ENCODE assay signal across 27 mouse cellular contexts in genomic region chr13:42990493-42991111, GRCm38 (mm10).
A peak's percentile ranks its signal among the peaks of the same experiment; 100 is the strongest.
DNase-seq lines count a peak whose midpoint lies in the region; ATAC-seq and TF ChIP-seq lines count a peak whose summit lies in the region.
"Had no signal": no experiment of that assay in that cellular context is flagged by ENCODE, and none has a peak within 500 bp of the region (broad histone marks: within the 10 kb centered on the region; RNA-seq: fewer than 3 reads in every experiment).

No protein-coding gene starts in this region.

- DNase-seq in kidney, adult 9 months, result no peak
- DNase-seq in midbrain, embryonic 11.5 days (ENCODE audit: low spot score, missing footprints), result peak; percentile 53
- DNase-seq in heart, embryonic 10.5 days (ENCODE audit: low spot score), result no peak
- no peak for DNase-seq in liver, postnatal 0 days
- DNase-seq: adrenal gland, postnatal 14 days; B cell, adult 2 months; cerebellum, adult 11 months; cerebellum, adult 2 months; cerebellum, adult 9-11 months; cerebellum, postnatal 25 days; forebrain, postnatal 0 days; gastrocnemius, adult 2 months; gastrocnemius, postnatal 14 days; heart, postnatal 10 days; heart, postnatal 36 days had no signal

- 51% methylated on average over 2 of the region's 2 CpGs for WGBS in kidney, embryonic 16.5 days
- WGBS in midbrain, embryonic 11.5 days, result 81% methylated on average over 2 of the region's 2 CpGs
- 83% methylated on average over 2 of the region's 2 CpGs for WGBS in midbrain, embryonic 15.5 days
- 34% methylated on average over 2 of the region's 2 CpGs for WGBS in intestine, postnatal 0 days
- 77% methylated on average over 2 of the region's 2 CpGs for WGBS in heart, embryonic 10.5 days
- WGBS in liver, postnatal 0 days (ENCODE audit: insufficient replicate concordance), result 63% methylated on average over 2 of the region's 2 CpGs

- no peak for ATAC-seq in kidney, embryonic 16.5 days (ENCODE audit: low FRiP score, low TSS enrichment)
- no peak for ATAC-seq in midbrain, embryonic 11.5 days (ENCODE audit: low FRiP score)
- ATAC-seq in midbrain, embryonic 15.5 days (replicated peaks), result no peak
- ATAC-seq in intestine, postnatal 0 days, result peak; percentile 78
- no peak for ATAC-seq in liver, postnatal 0 days
- ATAC-seq: forebrain, embryonic 14.5 days; forebrain, postnatal 0 days had no signal

- H3K27ac ChIP-seq in kidney, embryonic 16.5 days (ENCODE audit: low read length), result peak overlapping the region; percentile 50; the same call in 1 of the 2 replicates
- H3K27ac ChIP-seq in midbrain, embryonic 11.5 days (ENCODE audit: low read depth, low read length), result no peak overlapping the region
- H3K27ac ChIP-seq in midbrain, embryonic 15.5 days, result no peak overlapping the region
- H3K27ac ChIP-seq in intestine, postnatal 0 days (ENCODE audit: low read depth, low read length), result peak overlapping the region; percentile 62
- no peak overlapping the region for H3K27ac ChIP-seq in heart, embryonic 10.5 days
- no peak overlapping the region for H3K27ac ChIP-seq in liver, postnatal 0 days (ENCODE audit: low read depth)
- H3K27ac ChIP-seq: embryonic facial prominence, embryonic 12.5 days; embryonic facial prominence, embryonic 15.5 days; gastrocnemius, adult 2 months; heart, embryonic 15.5 days; hindbrain, embryonic 10.5 days; hindbrain, embryonic 14.5 days had no signal

- H3K27me3 ChIP-seq in kidney, embryonic 16.5 days (ENCODE audit: insufficient read depth, low read length), result no peaks in the 10 kb centered on the region
- H3K27me3 ChIP-seq in midbrain, embryonic 11.5 days (ENCODE audit: control insufficient read depth, insufficient read depth, low read length), result no peaks in the 10 kb centered on the region
- H3K27me3 ChIP-seq in midbrain, embryonic 15.5 days (replicated peaks), result no peaks in the 10 kb centered on the region
- no peaks in the 10 kb centered on the region for H3K27me3 ChIP-seq in intestine, postnatal 0 days (replicated peaks; ENCODE audit: control insufficient read depth, insufficient read depth, low read length)
- no peaks in the 10 kb centered on the region for H3K27me3 ChIP-seq in heart, embryonic 10.5 days (ENCODE audit: insufficient read depth, poor library complexity, severe bottlenecking)
- no peaks in the 10 kb centered on the region for H3K27me3 ChIP-seq in liver, postnatal 0 days (ENCODE audit: insufficient read depth, low read length)
- H3K27me3 ChIP-seq: CH12.LX; embryonic facial prominence, embryonic 12.5 days; embryonic facial prominence, embryonic 15.5 days; heart, embryonic 12.5 days; heart, embryonic 15.5 days had no signal

- 0 out of 2 replicates have a peak, but pooled peaks cover 3% of the 10 kb centered on the region for H3K4me1 ChIP-seq in kidney, embryonic 16.5 days (ENCODE audit: insufficient read depth, low read length)
- no peaks in the 10 kb centered on the region for H3K4me1 ChIP-seq in midbrain, embryonic 11.5 days (ENCODE audit: control insufficient read depth, insufficient read depth, low read length)
- H3K4me1 ChIP-seq in midbrain, embryonic 15.5 days, result no peaks in the 10 kb centered on the region
- H3K4me1 ChIP-seq in intestine, postnatal 0 days (replicated peaks; ENCODE audit: control insufficient read depth, insufficient read depth, low read length), result no peaks in the 10 kb centered on the region
- H3K4me1 ChIP-seq in heart, embryonic 10.5 days, result no peaks in the 10 kb centered on the region
- H3K4me1 ChIP-seq in liver, postnatal 0 days (ENCODE audit: insufficient read depth), result no peaks in the 10 kb centered on the region
- H3K4me1 ChIP-seq: embryonic facial prominence, embryonic 12.5 days; embryonic facial prominence, embryonic 15.5 days; hindbrain, embryonic 10.5 days had no signal

- peaks cover 5% of the 10 kb centered on the region; the same call in 1 of the 2 replicates for H3K9me3 ChIP-seq in kidney, embryonic 16.5 days (ENCODE audit: low read length)
- no peaks in the 10 kb centered on the region for H3K9me3 ChIP-seq in midbrain, embryonic 11.5 days (ENCODE audit: control insufficient read depth, low read length)
- no peaks in the 10 kb centered on the region for H3K9me3 ChIP-seq in midbrain, embryonic 15.5 days
- H3K9me3 ChIP-seq in intestine, postnatal 0 days (ENCODE audit: control insufficient read depth), result no peaks in the 10 kb centered on the region
- H3K9me3 ChIP-seq in heart, embryonic 10.5 days, result no peaks in the 10 kb centered on the region
- H3K9me3 ChIP-seq in liver, postnatal 0 days (ENCODE audit: low read length), result peaks cover 2% of the 10 kb centered on the region; the same call in 1 of the 2 replicates
- H3K9me3 ChIP-seq: embryonic facial prominence, embryonic 12.5 days; G1E; heart, embryonic 15.5 days had no signal

- H3K36me3 ChIP-seq in kidney, embryonic 16.5 days (ENCODE audit: insufficient read depth, low read length), result no peaks in the 10 kb centered on the region
- no peaks in the 10 kb centered on the region; the same call in 1 of the 2 replicates for H3K36me3 ChIP-seq in midbrain, embryonic 11.5 days (ENCODE audit: control insufficient read depth, insufficient read depth, low read length)
- H3K36me3 ChIP-seq in midbrain, embryonic 15.5 days (replicated peaks), result no peaks in the 10 kb centered on the region
- H3K36me3 ChIP-seq in intestine, postnatal 0 days (ENCODE audit: control insufficient read depth, insufficient read depth), result no peaks in the 10 kb centered on the region
- no peaks in the 10 kb centered on the region for H3K36me3 ChIP-seq in heart, embryonic 10.5 days
- H3K36me3 ChIP-seq in liver, postnatal 0 days (replicated peaks; ENCODE audit: insufficient read depth, low read length), result no peaks in the 10 kb centered on the region
- H3K36me3 ChIP-seq: embryonic facial prominence, embryonic 12.5 days; embryonic facial prominence, embryonic 15.5 days; G1E; heart, embryonic 12.5 days; heart, embryonic 15.5 days; hindbrain, embryonic 10.5 days had no signal

- no peak for TF ChIP-seq CTCF in intestine, postnatal 0 days (IDR thresholded peaks at IDR 0.05; ENCODE audit: low read depth)
- TF ChIP-seq CTCF in liver, postnatal 0 days (IDR thresholded peaks at IDR 0.05; ENCODE audit: low read depth), result no peak

- H3K4me2 ChIP-seq in kidney, embryonic 16.5 days (replicated peaks; ENCODE audit: low read depth, low read length), result no peak overlapping the region
- H3K4me2 ChIP-seq in midbrain, embryonic 11.5 days, result no peak overlapping the region
- no peak overlapping the region for H3K4me2 ChIP-seq in midbrain, embryonic 15.5 days
- H3K4me2 ChIP-seq in intestine, postnatal 0 days (replicated peaks; ENCODE audit: low read depth), result no peak overlapping the region
- H3K4me2 ChIP-seq in liver, postnatal 0 days (ENCODE audit: low read depth, low read length), result no peak overlapping the region
- H3K4me2 ChIP-seq: embryonic facial prominence, embryonic 12.5 days; embryonic facial prominence, embryonic 15.5 days; heart, embryonic 12.5 days; heart, embryonic 15.5 days; hindbrain, embryonic 14.5 days had no signal

- no peak for TF ChIP-seq EP300 in liver, postnatal 0 days (IDR thresholded peaks at IDR 0.05; ENCODE audit: low read depth)

- no peak overlapping the region for H3K9ac ChIP-seq in kidney, embryonic 16.5 days (replicated peaks; ENCODE audit: low read length)
- no peak overlapping the region for H3K9ac ChIP-seq in midbrain, embryonic 11.5 days (ENCODE audit: low read length)
- no peak overlapping the region for H3K9ac ChIP-seq in midbrain, embryonic 15.5 days
- H3K9ac ChIP-seq in intestine, postnatal 0 days (ENCODE audit: low read depth, low read length), result no peak overlapping the region
- no peak overlapping the region for H3K9ac ChIP-seq in liver, postnatal 0 days (replicated peaks)
- H3K9ac ChIP-seq: embryonic facial prominence, embryonic 12.5 days; embryonic facial prominence, embryonic 15.5 days; forebrain, postnatal 0 days; heart, embryonic 12.5 days; heart, embryonic 15.5 days; hindbrain, embryonic 14.5 days had no signal

- H3K4me3 ChIP-seq in kidney, embryonic 16.5 days (ENCODE audit: low read length), result no peak overlapping the region
- no peak overlapping the region for H3K4me3 ChIP-seq in midbrain, embryonic 11.5 days (ENCODE audit: low read depth, low read length)
- no peak overlapping the region for H3K4me3 ChIP-seq in midbrain, embryonic 15.5 days
- H3K4me3 ChIP-seq in intestine, postnatal 0 days (ENCODE audit: low read depth, low read length), result no peak overlapping the region
- H3K4me3 ChIP-seq in heart, embryonic 10.5 days, result no peak overlapping the region
- no peak overlapping the region for H3K4me3 ChIP-seq in liver, postnatal 0 days (ENCODE audit: low read depth, low read length)
- H3K4me3 ChIP-seq: embryonic facial prominence, embryonic 12.5 days; embryonic facial prominence, embryonic 15.5 days; gastrocnemius, adult 2 months; heart, embryonic 12.5 days; heart, embryonic 15.5 days; hindbrain, embryonic 10.5 days had no signal

Comparison
In these comparisons a context has a peak if more than half of its experiments do, and no peak if none do; other contexts are left out.
1. H3K27ac ChIP-seq: peak in kidney, embryonic 16.5 days (single experiment) and intestine, postnatal 0 days (single experiment); none in midbrain, embryonic 11.5 days (single experiment), midbrain, embryonic 15.5 days (single experiment), heart, embryonic 10.5 days (single experiment) and liver, postnatal 0 days (single experiment).